Mouse (Mus musculus): Measurements from ENCODE around the gene Bricd5.
"Not testable (repeated sequence)": the region's sequence is repeated elsewhere in the genome, so short reads cannot be mapped to it uniquely, and the experiment has no call there.

The Bricd5 gene

DNA sequence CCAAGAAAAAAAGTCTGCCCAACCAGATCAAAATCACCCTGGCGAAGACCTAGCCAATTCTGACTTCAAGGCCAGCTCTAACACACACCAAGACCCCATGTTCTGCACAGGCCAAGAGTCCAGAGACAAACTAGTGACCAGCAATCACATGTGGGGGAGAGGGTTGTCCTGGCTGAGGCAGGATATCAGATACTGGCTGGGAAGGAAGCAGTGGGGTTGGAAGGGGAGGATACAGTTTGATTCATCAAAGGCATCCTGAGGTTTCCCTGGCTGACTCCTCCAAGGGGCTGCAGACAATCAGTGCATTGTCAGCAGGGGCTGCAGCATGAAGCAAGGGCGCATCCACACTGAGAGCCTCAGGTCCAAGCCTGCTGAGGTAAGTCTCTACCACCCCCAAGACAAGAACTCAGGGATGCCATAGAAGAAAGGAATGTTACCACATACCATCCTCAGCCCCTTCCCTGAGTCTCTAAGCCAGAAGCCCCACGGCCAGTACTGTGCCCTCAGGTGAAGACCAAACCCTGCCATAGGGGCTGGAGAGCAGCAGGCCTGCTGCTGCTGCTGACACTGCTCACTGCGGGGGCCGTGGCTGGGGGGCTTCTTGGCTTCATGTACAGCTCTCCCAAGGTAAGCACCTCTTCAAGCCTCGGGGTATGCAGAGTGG, at the start of gene Bricd5:
Gene Bricd5 (plus strand): TSS at position 273 of the 664 bp plus-strand sequence.
- DNase-seq (ENCODE audit: low spot score), result no peak

DNA sequence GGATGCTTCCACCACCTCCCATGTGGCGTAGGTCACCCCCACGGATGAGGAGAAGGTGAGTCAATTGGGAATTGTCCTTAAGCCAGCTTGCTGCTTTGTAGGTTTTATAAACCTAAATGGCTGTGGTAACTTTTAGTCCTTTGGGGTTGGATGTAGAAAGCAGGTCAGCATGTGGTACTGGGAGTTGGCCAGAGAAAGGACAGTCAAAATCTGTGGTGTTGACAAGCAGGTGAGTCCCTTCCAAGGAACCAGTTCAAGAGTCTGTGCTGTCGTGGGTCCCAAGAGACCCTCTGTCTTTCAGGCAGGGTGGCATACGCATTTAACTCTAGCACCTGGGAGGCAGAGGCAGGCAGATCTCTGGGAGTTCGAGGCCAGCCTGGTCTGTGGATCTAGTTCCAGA, 49.2 kb upstream of the Bricd5 start:
- DNase-seq (ENCODE audit: low spot score), result no peak

DNA sequence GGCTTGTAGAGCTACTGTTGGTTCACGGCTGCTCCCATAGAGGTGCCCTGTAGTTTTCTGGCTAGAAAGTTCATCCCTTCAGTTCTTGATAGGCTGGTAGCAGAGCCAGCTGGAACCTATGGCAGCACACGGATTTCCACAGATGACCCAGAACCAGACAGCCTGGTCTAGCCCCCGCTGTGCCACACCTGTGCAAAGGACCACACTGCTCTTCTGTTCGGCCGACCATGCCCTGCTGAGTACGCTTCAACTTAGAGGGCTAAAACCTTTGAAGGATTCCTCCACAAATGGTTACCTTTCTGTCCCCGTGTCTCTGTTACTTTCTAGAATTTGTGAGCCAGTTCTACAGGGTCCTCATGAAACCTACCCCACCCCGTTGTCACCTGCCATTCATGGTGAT, 48.4 kb upstream of the Bricd5 start:
- DNase-seq (ENCODE audit: low spot score), result not testable (repeated sequence)

DNA sequence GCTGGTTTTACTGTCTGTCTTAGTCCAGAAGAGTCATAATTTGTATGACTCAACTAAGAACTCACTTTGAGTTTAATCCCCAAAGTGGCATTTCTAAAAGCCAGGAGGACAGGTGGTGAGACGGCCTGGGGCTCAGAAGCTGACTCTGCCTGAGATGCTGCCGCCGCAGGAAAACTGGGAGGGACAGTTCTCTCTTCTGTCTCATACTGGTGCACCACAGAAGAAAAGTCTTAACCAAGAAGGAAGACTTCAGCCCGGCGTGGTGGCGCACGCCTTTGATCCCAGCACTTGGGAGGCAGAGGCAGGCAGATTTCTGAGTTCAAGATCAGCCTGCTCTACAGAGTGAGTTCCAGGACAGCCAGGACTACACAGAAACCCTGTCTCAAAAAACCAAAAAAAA, 47.8 kb upstream of the Bricd5 start:
- DNase-seq (ENCODE audit: low spot score), result no peak

DNA sequence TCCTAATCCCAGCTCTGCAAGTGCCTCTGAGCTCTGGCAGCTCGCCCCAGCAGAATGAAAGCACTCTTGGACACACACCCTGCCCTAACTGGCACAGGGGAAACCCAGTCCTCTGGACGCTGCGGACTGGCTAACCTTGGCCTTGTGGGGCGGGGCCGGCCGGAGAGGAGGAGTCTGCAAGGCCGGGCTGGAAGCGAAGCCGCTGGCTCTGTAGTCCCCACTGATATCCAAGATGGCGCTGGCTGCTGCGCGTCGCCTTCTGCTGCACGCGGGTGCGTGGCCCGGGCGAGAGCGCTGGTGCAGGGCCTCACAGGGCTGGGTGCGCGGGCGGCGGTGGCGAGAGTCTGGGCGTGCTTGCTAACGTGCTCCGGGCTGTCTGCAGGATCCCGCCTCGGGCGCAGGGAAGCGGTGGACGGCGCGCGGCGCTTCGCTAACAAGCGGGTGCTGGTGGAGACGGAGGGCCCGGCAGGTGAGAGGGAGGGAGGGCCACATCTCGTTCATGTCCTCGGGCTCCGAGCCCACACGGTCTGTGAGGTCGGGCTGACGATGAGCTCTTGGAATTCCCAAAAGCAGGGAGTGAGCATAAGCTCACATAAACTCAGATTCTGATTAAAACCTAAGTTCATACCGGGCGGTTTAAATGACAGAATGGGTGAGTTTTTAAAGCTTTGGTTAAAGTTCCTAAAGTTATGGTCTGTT, 47.1 kb upstream of the Bricd5 start, which contains the start of gene Eci1:
Gene Eci1 (plus strand): TSS at position 171 of the 699 bp plus-strand sequence.
- peak; percentile 87 for DNase-seq (ENCODE audit: low spot score)

DNA sequence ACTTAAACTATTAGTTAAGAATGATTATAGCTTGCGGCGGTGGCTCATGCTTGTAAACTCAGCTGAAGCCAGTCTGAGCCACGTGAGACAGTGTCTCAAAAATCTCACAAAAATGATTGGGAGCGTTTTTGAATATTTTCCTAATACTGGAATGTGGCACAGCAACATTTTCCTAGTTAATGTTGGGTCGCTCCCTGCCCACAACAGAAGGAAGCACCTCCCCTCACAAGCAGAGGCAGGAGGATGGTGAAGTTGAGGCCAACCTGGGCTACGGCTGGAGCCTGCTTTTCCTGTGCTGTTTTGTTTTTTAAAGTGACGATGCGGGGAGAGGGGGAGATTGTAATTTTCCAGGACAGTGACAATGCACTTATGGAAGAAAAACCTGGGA, 46.5 kb upstream of the Bricd5 start:
- no peak for DNase-seq (ENCODE audit: low spot score)

DNA sequence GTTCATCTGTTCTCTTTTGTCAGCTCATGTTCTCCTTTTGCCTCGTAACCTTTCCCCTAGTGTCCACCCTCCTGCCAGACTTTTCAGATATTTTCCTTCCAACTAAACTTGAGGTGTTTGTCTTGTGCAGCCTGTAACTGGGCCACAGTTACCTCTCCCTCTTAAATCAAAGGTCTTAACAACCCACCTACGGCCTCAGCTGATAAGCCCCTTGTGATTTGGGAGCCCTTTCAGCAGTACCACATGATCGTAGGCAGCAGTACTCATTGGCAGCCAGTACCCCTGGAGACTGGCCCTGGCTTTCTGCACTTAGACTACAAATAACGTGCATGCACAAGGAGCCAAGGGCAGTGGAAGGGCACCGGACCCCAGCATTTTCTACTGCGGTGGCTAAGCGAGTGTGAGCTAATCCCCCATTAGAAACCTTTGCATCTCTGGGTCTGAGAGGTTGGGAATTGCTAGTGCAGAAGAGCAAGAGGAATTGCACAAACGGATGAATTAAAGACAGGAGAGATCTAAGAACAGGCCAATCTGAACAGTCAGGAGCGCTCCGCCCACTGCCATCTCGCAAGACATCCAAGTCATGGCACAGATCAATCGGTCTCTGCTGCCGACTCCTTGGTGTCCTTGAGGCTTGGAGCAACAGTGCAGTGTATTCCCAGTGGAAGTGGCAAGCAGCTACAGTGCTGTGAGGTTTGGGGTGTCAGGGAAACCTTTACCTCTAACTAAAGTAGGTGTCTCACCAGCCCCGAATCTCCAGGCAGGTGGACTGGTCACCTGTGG, 44.3 kb upstream of the Bricd5 start:
- DNase-seq (ENCODE audit: low spot score), result no peak

DNA sequence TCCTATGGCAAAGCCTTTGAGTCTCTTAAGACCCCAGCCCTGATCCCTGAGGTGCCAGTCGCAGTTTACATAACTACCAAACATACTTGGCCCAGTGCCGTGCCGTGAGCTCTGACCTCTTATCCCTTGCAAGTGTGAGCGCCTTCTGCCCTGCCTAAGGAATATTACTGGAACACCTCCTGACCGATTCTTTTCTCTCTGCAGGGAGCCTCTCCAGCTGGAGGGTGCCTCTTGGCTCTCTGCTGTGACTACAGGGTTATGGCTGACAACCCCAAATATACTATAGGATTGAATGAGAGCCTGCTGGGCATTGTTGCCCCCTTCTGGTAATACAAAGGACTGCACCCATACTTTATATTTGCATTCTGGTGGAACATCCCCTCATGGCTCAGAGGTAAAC, 36.7 kb upstream of the Bricd5 start:
- peak; percentile 29 for DNase-seq (ENCODE audit: low spot score)

DNA sequence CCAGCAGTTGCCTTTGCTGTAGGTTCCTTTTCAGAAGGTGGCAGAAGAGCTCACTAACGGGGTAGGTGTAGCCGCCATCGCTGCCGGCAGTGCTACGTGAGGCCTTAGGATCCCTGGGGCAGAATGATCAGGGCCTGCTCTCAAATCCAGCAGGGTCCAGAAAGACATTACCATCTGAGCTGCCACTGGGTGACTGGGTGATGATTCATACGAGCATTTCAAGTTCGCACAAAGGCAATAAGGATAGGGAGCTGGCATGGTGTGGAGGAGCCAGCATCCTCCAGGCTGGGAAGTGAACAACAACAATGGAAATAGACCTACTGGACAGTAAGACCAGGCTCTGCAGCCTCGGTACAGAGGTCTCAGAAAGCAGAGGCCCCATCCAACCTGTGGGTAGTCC, 33.3 kb upstream of the Bricd5 start:
- no peak for DNase-seq (ENCODE audit: low spot score)

DNA sequence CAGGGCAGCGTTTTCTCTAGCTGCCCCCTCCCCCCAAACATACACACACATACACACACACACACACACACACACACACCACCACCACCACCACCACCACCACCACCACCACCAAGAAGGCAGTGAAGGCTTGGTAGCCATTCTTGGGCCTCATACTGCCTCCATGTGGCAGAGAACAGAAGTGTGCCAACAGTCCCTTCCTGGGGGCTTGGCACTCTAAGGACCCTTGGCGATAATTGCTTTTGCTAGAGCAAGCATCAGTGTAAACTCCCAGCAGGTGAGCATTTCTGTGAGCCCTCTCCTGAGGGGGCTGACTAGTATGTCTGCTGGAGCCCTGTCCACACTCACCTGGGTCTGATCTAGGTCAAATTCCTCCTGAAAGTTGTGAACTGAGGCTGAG, 32.5 kb upstream of the Bricd5 start:
- no peak for DNase-seq (ENCODE audit: low spot score)

DNA sequence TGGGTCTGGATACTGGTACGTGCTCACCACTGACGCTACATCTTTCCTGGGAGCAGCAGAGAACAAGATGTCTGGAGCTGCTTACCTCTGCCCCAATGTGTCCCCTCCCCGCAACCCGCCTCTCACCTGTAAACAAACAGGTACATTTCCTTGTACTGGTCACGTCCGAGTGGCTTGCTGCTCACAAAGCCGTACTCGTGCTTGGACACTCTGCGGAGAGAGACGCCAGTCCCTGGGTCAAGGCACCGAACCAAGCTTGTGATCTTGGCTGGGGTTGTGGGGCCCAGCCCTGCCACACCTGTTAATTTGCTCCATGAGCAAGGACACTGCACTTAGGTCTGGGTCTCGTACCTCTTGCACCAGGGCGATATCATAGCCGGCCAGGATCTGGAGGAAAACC, 31.6 kb upstream of the Bricd5 start:
- DNase-seq (ENCODE audit: low spot score), result no peak

DNA sequence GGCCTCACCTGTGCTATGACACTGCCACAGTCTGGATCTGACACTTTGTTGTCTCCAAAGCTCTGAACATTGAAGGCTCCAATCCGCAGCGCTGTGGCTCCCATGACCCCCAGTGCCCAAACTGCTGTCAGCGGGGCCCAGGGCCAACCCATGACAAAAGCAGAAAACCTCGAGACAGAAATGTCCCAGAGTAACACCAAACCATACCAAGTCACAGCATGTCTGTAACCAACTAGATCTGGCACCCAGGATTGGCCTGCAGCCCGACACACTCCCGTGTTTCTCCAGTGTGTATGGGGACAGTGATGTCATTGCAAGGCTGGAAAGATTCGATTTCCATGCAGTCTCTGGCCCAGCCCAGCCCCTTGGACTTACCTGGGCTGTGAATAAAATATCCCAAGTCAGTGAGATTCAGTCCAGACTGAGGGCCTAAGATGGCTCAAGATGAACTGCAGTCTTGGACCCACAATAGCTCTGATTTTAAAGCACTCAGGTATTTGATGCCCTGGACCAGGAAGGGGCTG, 31.0 kb upstream of the Bricd5 start, which contains the start of gene Dnase1l2:
Gene Dnase1l2 (minus strand): TSS at position 474 of the 524 bp plus-strand sequence.
- no peak for DNase-seq (ENCODE audit: low spot score)

DNA sequence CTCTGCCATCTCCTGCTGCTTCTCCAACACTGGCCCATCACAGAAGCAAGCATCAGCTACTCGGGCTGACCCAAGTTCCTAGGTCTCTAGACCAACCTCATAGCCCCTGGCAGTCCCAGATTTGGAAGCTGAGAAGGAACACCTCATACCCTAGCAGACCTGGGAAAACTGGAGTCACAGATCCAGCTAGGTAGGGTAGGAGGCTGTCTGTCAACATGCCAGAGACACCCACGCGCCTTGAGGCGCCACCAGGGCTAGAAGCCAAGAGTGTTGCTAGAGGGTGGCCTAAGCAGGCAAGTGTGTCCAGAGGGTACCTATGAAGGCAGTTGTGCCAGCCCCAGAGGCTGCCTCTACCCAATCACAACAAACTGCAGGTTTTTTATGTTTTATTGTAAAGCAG, 30.3 kb upstream of the Bricd5 start:
- DNase-seq (ENCODE audit: low spot score), result no peak

DNA sequence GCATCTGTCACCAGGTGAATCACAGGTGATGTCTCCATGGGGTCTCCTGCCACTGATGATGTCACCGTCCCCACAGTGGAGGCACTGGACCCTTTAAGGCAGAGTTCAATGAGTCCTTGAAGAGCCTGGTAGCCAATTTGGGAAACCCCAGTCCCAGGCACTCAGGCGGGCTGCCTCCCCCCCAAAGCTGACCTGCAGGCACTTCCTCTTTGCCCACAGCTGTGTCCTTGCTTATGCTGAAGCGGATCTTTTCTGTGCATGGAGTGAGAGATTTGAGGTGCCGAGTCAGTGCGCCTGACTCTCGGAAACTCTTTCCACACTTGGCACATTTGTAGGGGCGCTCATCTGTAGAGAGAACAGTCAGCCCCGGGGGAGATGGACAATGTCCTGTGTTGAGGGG, 27.1 kb upstream of the Bricd5 start:
- DNase-seq (ENCODE audit: low spot score), result no peak

DNA sequence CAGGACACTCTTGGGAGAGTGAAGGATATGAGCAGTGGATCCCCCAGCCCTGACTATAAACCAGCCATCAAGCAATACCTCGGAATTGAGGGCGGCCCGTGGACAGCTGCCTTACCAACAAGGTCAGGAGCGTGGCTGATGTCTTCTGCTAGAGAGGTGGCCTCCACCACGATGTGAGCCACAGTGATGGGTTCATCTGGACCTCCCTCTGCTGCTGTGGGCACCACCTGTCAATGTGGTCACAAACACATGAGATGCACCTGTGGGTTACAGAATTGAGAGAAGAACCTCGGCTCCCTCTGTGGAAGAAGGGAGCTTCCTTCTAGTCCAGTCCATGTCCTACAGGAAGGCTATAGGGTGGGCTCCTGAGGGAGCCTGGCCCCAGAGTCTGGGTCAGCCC, 24.2 kb upstream of the Bricd5 start:
- no peak for DNase-seq (ENCODE audit: low spot score)

DNA sequence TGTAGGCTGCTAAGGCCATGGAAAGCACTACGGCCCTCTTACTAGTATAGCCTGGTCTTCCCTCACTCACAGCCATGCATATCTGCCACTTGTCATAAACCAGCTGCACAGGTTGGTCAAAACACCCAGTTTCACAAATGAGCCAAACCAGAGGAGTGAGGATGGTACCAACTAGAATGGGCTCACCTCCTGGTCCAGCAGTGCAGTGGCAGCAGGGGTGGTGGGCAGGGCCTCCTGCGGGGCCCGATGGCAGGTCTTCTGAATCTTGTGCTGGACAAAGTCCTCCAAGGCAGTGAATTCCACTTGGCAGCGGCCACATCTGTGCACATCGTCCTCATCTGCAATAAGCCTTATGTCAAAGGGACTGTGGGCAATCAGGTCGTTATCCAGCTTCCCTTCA, 22.5 kb upstream of the Bricd5 start:
- no peak for DNase-seq (ENCODE audit: low spot score)

DNA sequence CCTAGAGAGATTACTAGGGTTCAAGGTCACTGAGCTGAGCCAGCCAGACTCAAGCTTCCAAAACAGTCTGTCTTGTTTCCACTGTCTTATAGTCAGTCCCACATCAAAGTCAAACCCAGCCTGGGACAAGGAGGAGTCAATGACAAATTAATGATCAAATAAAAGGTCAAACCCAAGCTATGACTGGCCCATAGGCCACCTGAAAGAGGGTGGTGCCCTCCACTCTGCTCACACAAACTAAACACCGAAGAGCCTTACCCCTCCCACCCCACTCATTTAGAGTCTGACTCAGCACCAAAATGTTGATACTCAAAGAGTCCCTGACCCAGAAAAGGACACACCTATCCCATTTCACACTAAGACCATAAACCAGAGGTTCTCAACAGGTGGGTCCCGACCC, 20.3 kb upstream of the Bricd5 start:
- DNase-seq (ENCODE audit: low spot score), result peak; percentile 32

DNA sequence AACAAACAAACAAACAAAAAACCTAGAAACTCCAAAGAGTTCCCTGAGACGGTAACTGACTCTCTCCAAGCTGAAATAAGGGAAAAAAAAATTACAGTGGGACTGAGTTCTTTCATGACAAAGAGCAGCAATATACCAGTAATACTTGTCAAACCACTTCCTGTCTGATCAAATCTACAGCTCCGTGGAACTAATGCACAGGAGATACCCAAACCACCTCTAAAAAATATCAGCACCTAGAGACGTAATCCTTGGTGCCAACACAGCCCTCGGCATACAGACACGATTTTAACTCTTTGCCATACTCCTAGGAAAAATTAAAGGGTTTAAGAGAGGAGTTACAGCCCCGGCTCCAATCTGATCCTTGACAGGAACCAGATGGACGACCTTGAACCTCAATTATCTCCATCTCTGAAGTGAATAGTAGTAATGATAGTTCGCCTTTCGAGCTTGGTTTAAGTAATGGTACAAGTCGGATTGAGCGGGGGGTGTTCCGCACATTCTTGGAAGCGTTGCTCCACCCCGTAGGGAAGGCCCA, 19.4 kb upstream of the Bricd5 start:
- DNase-seq (ENCODE audit: low spot score), result no peak

DNA sequence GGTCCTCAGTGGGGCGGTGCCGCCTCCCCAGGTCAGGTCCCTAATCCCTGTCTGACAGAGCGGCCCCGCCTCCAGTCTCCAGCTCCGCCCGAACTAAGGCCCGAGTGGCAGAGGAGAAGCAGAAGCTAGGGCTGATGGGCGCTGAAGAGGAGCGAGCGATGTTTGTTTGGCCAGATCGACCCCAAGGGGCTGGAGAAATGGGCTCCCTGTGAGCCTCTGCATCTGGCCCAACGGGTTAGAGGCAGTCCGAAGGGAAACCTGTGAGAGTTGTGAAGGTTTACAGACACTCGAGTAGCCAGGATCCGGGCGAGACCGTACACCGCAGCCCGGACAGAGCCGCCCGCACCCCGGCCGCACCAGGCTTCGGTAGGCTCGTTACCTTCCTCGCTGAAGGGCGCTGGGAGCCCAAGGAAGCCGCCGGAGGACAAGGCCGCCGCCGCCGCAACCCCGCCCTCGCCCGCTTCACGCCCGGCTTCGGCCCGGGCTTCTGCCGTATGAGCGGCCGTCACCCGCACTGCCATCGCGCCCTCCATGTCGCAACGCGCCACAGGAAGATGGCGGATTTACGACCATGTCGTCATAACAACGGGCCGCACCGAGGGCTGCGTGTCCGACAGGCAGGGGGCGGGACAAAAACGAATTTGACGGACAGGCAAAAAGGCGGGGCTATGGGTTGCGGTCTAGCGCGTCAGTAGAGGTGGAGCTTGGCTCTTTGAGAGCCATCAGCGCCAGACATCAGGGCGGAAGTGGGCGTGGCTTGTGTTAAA, 18.7 kb upstream of the Bricd5 start:
- peak; percentile 97 for DNase-seq (ENCODE audit: low spot score)

DNA sequence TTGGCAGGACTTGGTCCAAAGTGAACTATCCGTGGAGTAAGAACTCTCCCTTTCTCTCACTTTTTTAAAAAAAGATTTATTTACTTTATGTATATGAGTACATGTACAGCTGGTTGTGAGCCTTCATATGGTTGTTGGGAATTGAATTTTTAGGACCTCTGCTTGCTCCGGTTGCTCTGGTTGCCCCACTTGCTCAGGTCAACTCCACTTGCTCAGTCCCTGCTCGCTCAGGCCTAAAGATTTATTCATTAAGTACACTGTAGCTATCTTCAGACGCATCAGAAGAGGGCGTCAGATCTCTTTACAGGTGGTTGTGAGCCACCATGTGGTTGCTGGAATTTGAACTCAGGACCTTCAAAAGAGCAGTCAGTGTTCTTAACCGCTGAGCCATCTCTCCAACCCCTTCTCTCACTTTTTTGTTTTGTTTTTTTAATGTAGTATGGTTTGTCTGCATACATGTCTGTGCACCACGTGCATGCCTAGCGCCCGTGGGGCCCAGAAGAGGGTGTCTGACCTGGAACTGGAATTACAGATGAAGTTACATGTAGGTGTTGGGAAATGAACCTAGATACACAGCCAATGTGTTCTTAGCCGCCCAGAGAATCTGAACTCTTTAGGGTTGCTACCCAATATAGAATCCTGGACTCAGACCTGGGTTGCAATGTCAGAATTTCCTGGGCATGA, 18.0 kb upstream of the Bricd5 start:
- DNase-seq (ENCODE audit: low spot score), result not testable (repeated sequence)

DNA sequence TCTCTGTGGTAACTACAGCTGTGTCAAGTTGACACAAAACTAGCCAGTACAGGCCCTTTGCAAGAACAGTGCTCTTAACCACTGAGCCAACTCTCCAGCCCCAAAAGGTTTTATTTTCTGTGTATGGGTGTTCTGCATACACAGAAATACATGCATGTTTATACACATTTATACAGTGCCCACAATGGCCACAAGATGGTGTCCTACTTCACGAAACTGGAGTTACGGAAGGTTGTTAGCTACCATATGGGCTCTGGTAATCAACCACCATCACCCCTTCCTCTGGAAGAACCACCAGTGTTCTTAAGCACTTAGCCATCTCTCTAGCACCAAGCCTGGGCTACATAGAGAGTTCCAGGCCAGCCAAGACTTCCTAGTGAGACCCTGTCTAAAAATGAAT, 12.1 kb upstream of the Bricd5 start:
- DNase-seq (ENCODE audit: low spot score), result no peak

All from spleen, adult 12 weeks (tissue).